Mouse (Mus musculus): Measurements from ENCODE around the gene Knl1.

- TF ChIP-seq MXI1 (IDR thresholded peaks at IDR 0.05; ENCODE audit: low read depth, low read length): no peak
- no peak for TF ChIP-seq E2F4 (IDR thresholded peaks at IDR 0.05; ENCODE audit: borderline replicate concordance, low read depth, low read length)
- TF ChIP-seq BHLHE40 (IDR thresholded peaks at IDR 0.05; ENCODE audit: borderline replicate concordance, low read depth, low read length): no peak
- TF ChIP-seq MAX (IDR thresholded peaks at IDR 0.05; ENCODE audit: low read length): no peak
These were observed 64.1 kb downstream of the Knl1 start for GRCm38 (mm10) chr2:119111060-119111459.
